Mouse (Mus musculus): ENCODE data around the gene Slc25a11.

DNA sequence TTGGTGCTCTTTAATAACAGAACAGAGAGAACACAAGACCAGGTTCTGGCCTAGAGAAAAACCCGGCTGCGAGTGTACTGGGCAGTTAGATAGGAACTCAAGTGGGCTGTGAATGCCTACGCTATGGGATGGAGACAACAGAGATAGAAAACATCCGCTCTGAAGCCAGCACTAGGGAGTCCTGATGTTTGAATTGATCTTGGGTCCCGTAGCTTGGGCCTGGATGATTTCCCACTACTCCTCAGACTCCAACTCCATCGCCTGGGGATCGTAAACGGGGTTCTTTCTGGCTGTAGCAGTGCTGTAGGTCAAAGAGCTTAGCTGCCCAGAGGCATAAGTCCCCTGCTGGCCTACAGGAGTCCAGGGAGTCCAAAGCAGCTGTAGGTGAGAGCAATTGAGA, 41.1 kb upstream of the Slc25a11 start:
- TF ChIP-seq CTCF (IDR thresholded peaks at IDR 0.05; ENCODE audit: low read depth) (no peak), EP300 (IDR thresholded peaks at IDR 0.05; ENCODE audit: low read depth) (no peak)

Data from liver, postnatal 0 days (tissue).